In genomic region chr10:62143820-62144219, GRCm38 (mm10) we compare ENCODE assay signal across 10 mouse cellular contexts. TPM values are rescaled to one million over a fixed set of nuclear protein-coding genes. Genes with fewer than 3 reads are reported as not detected.
DNase-seq lines count a peak whose midpoint lies in the region; ATAC-seq lines count a peak whose summit lies in the region.
"Had no signal": no experiment of that assay in that cellular context is flagged by ENCODE, and none has a peak within 500 bp of the region (broad histone marks: within the 10 kb centered on the region; RNA-seq: fewer than 3 reads in every experiment).

Gene Fam241b (minus strand): TSS chr10:62143920.

- H3K4me1 ChIP-seq in lung, embryonic 16.5 days (replicated peaks; ENCODE audit: control insufficient read depth, insufficient read depth, low read length), result no peaks in the 10 kb centered on the region
- no peaks in the 10 kb centered on the region for H3K4me1 ChIP-seq in forebrain, embryonic 16.5 days (replicated peaks; ENCODE audit: control insufficient read depth, insufficient read depth, low read length)
- no peaks in the 10 kb centered on the region for H3K4me1 ChIP-seq in neural tube, embryonic 15.5 days

- intact Hi-C loops in left cerebral cortex, postnatal 14 days (cut with DNase I), result no loop called here

- no peaks in the 10 kb centered on the region for H3K27me3 ChIP-seq in lung, embryonic 16.5 days (ENCODE audit: control insufficient read depth, insufficient read depth, low read depth, low read length)
- H3K27me3 ChIP-seq in forebrain, embryonic 16.5 days (replicated peaks; ENCODE audit: control insufficient read depth, insufficient read depth, low read length), result 0 out of 2 replicates have a peak, but pooled peaks cover 3% of the 10 kb centered on the region
- peaks cover 55% of the 10 kb centered on the region for H3K27me3 ChIP-seq in neural tube, embryonic 15.5 days (replicated peaks)

- no peak within 1 kb of the TSS for H3K4me3 ChIP-seq in lung, embryonic 16.5 days (ENCODE audit: low read length)
- H3K4me3 ChIP-seq in forebrain, embryonic 16.5 days (replicated peaks; ENCODE audit: low read length), result no peak within 1 kb of the TSS
- H3K4me3 ChIP-seq in neural tube, embryonic 15.5 days (replicated peaks), result no peak within 1 kb of the TSS
- H3K4me3 ChIP-seq: erythroblast, embryonic 14.5 days had no signal

- no peak within 1 kb of the TSS for H3K4me2 ChIP-seq in lung, embryonic 16.5 days (ENCODE audit: low read depth, low read length)
- H3K4me2 ChIP-seq in forebrain, embryonic 16.5 days (ENCODE audit: low read length), result no peak within 1 kb of the TSS
- no peak within 1 kb of the TSS for H3K4me2 ChIP-seq in neural tube, embryonic 15.5 days

- H3K36me3 ChIP-seq in lung, embryonic 16.5 days (ENCODE audit: control insufficient read depth, insufficient read depth, low read length), result no peaks in the 10 kb centered on the region
- no peaks in the 10 kb centered on the region for H3K36me3 ChIP-seq in forebrain, embryonic 16.5 days (ENCODE audit: control insufficient read depth, insufficient read depth)
- no peaks in the 10 kb centered on the region for H3K36me3 ChIP-seq in neural tube, embryonic 15.5 days

- no peak within 1 kb of the TSS for H3K27ac ChIP-seq in lung, embryonic 16.5 days (ENCODE audit: low read length)
- no peak within 1 kb of the TSS for H3K27ac ChIP-seq in forebrain, embryonic 16.5 days (ENCODE audit: low read length)
- no peak within 1 kb of the TSS for H3K27ac ChIP-seq in neural tube, embryonic 15.5 days (replicated peaks)

- H3K9ac ChIP-seq in lung, embryonic 16.5 days (ENCODE audit: low read length), result no peak within 1 kb of the TSS
- H3K9ac ChIP-seq in forebrain, embryonic 16.5 days (replicated peaks; ENCODE audit: low read depth, low read length), result no peak within 1 kb of the TSS
- no peak within 1 kb of the TSS for H3K9ac ChIP-seq in neural tube, embryonic 15.5 days (replicated peaks)

- DNase-seq in lung, postnatal 4 days, result no peak
- no peak for DNase-seq in left cerebral cortex, postnatal 14 days (ENCODE audit: low spot score in 2 of 2)
- no peak for DNase-seq in cerebellum, postnatal 10 days
- DNase-seq in cerebellum, postnatal 4 days (ENCODE audit: low spot score in 2 of 2), result no peak
- no peak for DNase-seq in cerebellum, postnatal 36 days
- DNase-seq: thymus, adult 18-20 months had no signal

- H3K9me3 ChIP-seq in lung, embryonic 16.5 days (ENCODE audit: control insufficient read depth, low read length), result no peaks in the 10 kb centered on the region
- no peaks in the 10 kb centered on the region for H3K9me3 ChIP-seq in forebrain, embryonic 16.5 days (ENCODE audit: control insufficient read depth, low read length)
- H3K9me3 ChIP-seq in neural tube, embryonic 15.5 days (replicated peaks), result no peaks in the 10 kb centered on the region

- 45% methylated on average over 8 of the region's 8 CpGs for WGBS in lung, embryonic 16.5 days
- 72% methylated on average over 8 of the region's 8 CpGs for WGBS in forebrain, embryonic 16.5 days
- 60% methylated on average over 8 of the region's 8 CpGs for WGBS in neural tube, embryonic 15.5 days

- ATAC-seq in lung, embryonic 16.5 days (ENCODE audit: low read depth), result no peak
- no peak for ATAC-seq in forebrain, embryonic 16.5 days
- no peak for ATAC-seq in neural tube, embryonic 15.5 days (ENCODE audit: low FRiP score)

RNA-seq across cellular contexts. Expression of gene Fam241b, which starts in this region (rescaled TPM):
- 16.2 and 18.4 TPM in 2 replicates for polyA plus RNA-seq in lung, embryonic 16.5 days (2015; fragmentation: Nextera tagmentation; extraction: Ambion mirVana)
- 153 and 185 TPM in 2 replicates for polyA plus RNA-seq in forebrain, embryonic 16.5 days (2015; fragmentation: Nextera tagmentation; extraction: Ambion mirVana)
- total RNA-seq in left cerebral cortex, postnatal 14 days (2021), result 10 to 100 TPM; 51.0 to 60.4 TPM
- 114 and 139 TPM in 2 replicates for polyA plus RNA-seq in neural tube, embryonic 15.5 days (2015; fragmentation: Nextera tagmentation; extraction: Ambion mirVana)
